Mouse (Mus musculus) left cerebral cortex, adult 11 months (tissue): ENCODE data around the gene Rbm26.

Experiments
- DNase-seq: peaks from one replicate; pipeline ENCODE4 v3.0.0; 2022; ENCODE audit warnings: low spot score

Gene Rbm26

GRCm38 (mm10) chr14:105177238-105177693 lies at the start of gene Rbm26:
TSS of gene Rbm26 (minus strand) at chr14:105177327.
- peak; percentile 89 for DNase-seq

GRCm38 (mm10) chr14:105225790-105226189 lies 48.7 kb upstream of the Rbm26 start:
- no peak for DNase-seq

GRCm38 (mm10) chr14:105222240-105222639 lies 45.1 kb upstream of the Rbm26 start:
- DNase-seq: no peak

GRCm38 (mm10) chr14:105219525-105220376 lies 42.6 kb upstream of the Rbm26 start:
- DNase-seq: no peak

GRCm38 (mm10) chr14:105198401-105198800 lies 21.3 kb upstream of the Rbm26 start:
- no peak for DNase-seq

- no peak for DNase-seq
Measured at GRCm38 (mm10) chr14:105194682-105195081, 17.6 kb upstream of the Rbm26 start.

GRCm38 (mm10) chr14:105184866-105185265 lies 7.7 kb upstream of the Rbm26 start:
- no peak for DNase-seq

- DNase-seq: no peak
Measured at GRCm38 (mm10) chr14:105182786-105183185, 5.7 kb upstream of the Rbm26 start.

GRCm38 (mm10) chr14:105179733-105180132 lies 2.6 kb upstream of the Rbm26 start:
- no peak for DNase-seq

GRCm38 (mm10) chr14:105178996-105179395 lies 1.9 kb upstream of the Rbm26 start:
- no peak for DNase-seq

GRCm38 (mm10) chr14:105176381-105177168 lies 552 bp downstream of the Rbm26 start:
- DNase-seq: no peak

GRCm38 (mm10) chr14:105167181-105167580 lies 9.9 kb downstream of the Rbm26 start:
- DNase-seq: no peak

- DNase-seq: no peak
Measured at GRCm38 (mm10) chr14:105164793-105165192, 12.3 kb downstream of the Rbm26 start.

- DNase-seq: no peak
Measured at GRCm38 (mm10) chr14:105161334-105161733, 15.8 kb downstream of the Rbm26 start.

- DNase-seq: no peak
Measured at GRCm38 (mm10) chr14:105158526-105158925, 18.6 kb downstream of the Rbm26 start.

GRCm38 (mm10) chr14:105134076-105134475 lies 43.1 kb downstream of the Rbm26 start:
- no peak for DNase-seq

GRCm38 (mm10) chr14:105127715-105128385 lies 49.3 kb downstream of the Rbm26 start:
- no peak for DNase-seq

- DNase-seq: no peak
Measured at GRCm38 (mm10) chr14:105124513-105124912, 52.6 kb downstream of the Rbm26 start.

GRCm38 (mm10) chr14:105115402-105115801 lies 61.7 kb downstream of the Rbm26 start:
- DNase-seq: no peak

- DNase-seq: no peak
Measured at GRCm38 (mm10) chr14:105106252-105106651, 70.9 kb downstream of the Rbm26 start.

- no peak for DNase-seq
Measured at GRCm38 (mm10) chr14:105098861-105099260, 78.3 kb downstream of the Rbm26 start.

GRCm38 (mm10) chr14:105096221-105096620 lies 80.9 kb downstream of the Rbm26 start:
- no peak for DNase-seq
